Mouse (Mus musculus) heart, adult 9 months (tissue): ENCODE results near the gene Tlr6.

Experiments
- DNase-seq, 2 experiments: peaks; one replicate each; pipeline ENCODE4 v3.0.0; 2022; ENCODE audit warnings: low spot score in 2 of 2

The Tlr6 gene

GRCm38 (mm10) chr5:64959843-64960230 is at the start of gene Tlr6:
Gene Tlr6, minus strand, starts transcription at chr5:64960097.
- peak; percentile 56 for DNase-seq

GRCm38 (mm10) chr5:65006011-65006491 is 46.2 kb upstream of the Tlr6 start:
- no peak for DNase-seq

GRCm38 (mm10) chr5:65005251-65005650 is 45.4 kb upstream of the Tlr6 start:
- DNase-seq = no peak

GRCm38 (mm10) chr5:65003946-65004535 is 44.1 kb upstream of the Tlr6 start:
- no peak for DNase-seq

DNA sequence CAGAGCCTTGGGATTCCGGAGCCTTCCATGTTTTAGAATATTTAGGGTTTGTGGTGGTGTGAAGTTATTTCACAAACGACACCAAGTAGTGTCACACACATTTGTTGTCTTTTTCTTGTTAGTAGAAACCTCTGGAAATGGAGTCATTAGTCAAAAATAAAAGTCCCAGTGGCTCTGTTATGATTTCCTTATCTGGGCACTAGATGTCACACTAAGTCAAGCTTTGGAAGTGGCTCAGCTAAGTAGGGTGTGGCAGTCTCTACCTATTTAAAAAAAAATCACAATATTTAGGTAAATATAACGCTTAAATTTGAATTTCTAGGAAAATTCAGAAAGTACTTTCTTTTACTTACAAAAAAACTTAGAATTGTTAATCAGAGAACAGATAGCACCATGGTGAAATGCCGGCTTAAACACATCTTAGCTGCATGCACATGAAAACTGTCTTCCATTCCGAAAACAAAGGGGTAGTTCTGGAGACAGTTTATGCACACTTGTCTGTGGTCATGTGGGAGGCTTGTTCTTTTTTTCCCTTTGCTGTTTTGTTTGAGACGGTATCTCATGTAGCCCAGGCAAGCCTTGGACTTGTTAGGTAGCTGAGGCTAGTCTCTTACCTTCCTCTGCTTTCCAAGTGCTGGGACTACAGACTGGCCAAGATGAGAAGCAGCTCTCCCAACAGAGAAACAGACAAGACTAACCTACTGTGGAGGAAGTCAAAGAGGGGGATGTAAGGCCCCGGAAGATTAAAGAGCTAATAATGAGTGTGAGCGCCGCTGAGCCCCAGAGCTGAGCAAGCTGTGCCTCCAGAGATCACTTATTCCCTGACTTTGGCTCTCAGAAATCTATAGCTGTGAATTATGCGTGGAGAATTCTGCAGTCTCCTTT is 43.3 kb upstream of the Tlr6 start:
- peak in 1 of 2 experiments; percentile 21 for DNase-seq

GRCm38 (mm10) chr5:64995408-64995807 is 35.5 kb upstream of the Tlr6 start:
- DNase-seq = no peak

GRCm38 (mm10) chr5:64992540-64992939 is 32.6 kb upstream of the Tlr6 start:
- peak in 1 of 2 experiments; percentile 16 for DNase-seq

GRCm38 (mm10) chr5:64989940-64990339 is 30.0 kb upstream of the Tlr6 start:
- DNase-seq = no peak

- DNase-seq = peak; percentile 42 to 76
Observed at GRCm38 (mm10) chr5:64985971-64986370, 26.1 kb upstream of the Tlr6 start.

GRCm38 (mm10) chr5:64977128-64977527 is 17.2 kb upstream of the Tlr6 start:
- no peak for DNase-seq

- DNase-seq = no peak
Observed at GRCm38 (mm10) chr5:64975121-64975520, 15.2 kb upstream of the Tlr6 start.

DNA sequence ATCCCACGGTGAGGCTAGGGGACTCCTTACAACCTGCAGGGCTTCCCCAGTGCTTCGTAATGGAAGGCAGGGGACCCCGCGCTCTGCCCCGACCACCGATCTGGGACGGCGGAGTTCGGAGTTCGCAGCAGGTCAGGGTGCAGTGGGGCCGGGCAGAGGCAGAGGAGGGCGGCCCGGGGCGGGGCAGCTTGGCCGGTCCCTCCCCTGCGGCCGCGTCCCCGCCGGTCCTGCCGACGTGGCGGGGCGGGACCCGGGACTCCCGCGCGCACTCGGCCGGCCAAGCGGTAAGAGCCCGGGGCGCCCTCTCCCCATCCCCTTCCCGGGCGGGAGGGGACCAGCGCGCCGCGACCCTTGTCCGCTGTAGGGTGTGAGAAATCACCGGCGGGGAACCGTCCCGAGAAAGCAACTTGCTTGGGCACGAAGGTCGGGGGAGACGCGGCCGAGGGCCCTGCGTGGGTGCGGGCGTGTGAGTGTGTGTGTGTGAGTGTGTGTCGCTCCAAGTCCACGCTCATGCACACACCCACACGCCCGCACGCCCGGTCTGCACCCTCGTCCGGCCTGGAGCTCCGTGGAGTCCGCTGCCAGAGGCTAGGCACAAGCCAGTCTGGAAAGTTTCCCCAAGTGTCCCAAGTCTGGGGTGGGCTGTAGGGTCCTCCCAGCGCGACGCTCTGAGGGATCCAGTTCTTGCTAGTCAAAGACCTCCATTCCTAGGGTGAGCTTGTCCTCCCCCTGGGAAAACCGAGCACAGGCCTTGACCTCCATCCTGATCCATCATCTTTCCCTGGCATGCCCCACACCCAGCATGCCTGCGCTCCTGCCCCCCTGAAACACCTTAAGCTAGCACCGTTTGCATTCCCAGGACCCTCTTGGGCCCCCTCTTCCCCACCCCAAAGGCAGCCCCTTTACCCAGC is 10.2 kb upstream of the Tlr6 start, which contains the start of gene Fam114a1:
Gene Fam114a1 (plus strand): TSS at position 211 of the 911 bp plus-strand sequence.
- peak; percentile 84 to 87 for DNase-seq

DNA sequence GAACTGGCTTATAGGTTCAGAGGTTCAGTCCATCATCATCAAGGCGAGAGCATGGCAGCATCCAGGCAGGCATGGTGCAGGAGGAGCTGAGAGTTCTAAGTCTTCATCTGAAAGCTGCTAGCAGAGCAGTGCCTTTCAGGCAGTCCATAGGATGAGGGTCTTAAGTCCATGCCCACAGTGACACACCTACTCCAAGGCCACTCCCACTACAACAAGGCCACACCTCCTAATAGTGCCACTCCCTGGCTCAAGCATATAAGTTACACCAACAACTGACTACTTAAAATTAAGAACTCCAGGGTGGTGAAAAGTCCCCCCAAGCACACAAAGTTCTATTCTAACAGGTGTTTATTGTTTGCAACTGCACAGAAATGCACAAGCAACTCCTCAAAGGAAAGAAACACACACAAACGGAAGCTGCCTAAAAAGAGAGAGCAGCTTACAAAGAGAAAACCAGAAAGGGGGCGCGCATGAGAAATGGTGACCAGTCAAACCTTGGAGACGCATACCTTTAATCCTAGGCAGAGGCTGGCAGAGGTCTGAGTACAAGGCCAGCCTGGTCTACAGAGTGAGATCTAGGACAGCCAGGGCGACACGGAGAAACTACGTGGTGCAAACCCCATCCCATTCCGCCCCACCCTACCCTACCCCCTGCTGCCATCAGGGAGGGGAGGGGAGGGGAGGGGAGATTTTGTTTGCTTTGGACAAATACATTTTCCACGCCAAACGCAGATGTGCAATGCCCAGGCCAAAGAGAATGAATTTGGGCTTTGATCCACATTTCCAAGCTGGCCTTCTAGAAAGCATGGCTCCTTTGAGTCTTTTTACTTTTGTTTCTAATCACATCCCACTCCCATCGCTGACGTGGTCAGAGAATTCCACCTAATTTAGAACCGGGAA is 9.3 kb upstream of the Tlr6 start:
- DNase-seq = peak in 1 of 2 experiments; percentile 26

- DNase-seq = no peak
Observed at GRCm38 (mm10) chr5:64963735-64964134, 3.8 kb upstream of the Tlr6 start.

GRCm38 (mm10) chr5:64963271-64963670 is 3.4 kb upstream of the Tlr6 start:
- no peak for DNase-seq

GRCm38 (mm10) chr5:64960857-64961391 is 1.0 kb upstream of the Tlr6 start:
- peak; percentile 8 to 57 for DNase-seq

DNA sequence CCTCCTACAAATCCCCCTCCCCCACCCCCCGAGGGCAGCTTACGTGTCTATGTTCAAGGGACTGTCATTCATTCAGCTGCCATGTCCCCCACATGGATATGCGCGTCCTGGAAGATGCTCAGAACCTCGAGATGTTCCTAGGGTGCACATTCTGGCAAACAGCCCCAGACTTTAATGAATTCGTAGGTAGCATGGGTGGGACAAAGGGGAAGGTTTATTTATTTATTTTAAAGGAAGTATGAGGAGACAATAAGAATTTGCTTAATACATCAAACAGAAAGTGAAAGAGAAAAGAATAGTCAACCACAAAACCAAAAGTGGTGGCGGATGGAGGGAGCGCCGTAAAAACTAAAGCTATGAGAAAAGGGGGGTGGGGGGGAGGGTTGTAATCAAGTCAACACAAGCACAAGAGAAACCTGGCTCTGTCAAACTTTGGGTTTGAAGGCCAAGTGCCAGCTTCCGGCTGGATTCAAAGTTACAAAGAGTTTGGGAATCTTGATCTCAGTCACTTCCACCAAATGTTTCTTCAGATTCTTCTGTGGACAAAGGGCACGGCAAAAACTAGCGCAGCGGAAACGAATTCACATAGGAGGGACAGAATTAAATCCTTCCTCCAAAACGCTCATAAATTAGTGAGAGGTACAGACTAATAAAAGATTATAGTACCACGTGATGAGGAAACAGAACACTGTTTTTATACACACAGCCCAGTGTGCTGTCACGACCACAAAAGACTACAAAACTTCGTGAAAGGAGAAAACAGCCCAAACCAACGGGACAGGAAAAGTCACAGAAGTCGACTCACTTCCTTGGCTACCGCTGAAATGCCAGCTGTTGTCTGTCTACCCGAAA is 680 bp downstream of the Tlr6 start:
- peak in 1 of 2 experiments; percentile 14 for DNase-seq

DNA sequence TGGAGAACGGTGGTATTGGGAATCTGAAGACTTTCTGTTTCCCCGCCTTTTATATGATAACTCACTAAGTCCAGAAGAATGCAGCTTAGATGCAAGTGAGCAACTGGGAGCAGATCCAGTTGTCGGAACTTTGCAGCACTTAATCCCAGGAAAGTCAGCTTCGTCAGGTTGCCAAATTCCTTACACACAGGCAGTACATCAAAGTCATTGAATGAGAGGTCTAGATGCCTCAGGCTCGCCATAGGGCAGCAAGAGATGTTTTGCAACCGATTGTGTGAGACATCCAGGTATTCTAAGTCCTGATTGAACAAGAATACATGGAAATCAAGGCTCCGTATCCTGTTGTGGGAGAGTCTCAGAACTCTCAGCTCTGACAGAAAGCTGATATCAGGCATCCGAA is 5.0 kb downstream of the Tlr6 start:
- DNase-seq = no peak

DNA sequence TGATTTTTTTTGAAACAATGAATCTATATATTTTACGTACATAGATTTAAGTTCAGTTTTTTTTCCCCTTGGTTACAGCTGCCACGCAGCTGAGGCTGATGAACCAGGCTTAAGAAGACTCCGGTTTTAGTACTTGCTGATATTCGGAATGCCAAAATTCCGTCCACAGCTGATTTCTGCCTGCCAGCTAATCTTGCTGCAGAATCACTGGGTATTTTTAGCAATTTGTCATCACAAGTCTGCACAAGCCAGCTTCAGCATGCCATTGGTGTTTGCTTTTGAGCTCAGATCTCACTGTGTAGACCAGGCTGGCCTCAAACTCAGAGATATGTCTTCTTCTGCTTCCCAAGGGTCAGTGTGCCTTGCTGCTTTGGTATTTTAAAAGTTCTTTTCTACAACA is 8.4 kb downstream of the Tlr6 start:
- DNase-seq = no peak

- DNase-seq = no peak
Observed at GRCm38 (mm10) chr5:64932775-64933174, 27.1 kb downstream of the Tlr6 start.
